Mouse (Mus musculus) spleen, postnatal 36 days (tissue): ENCODE results near the gene Usp11.
A peak's percentile ranks its signal among the peaks of the same experiment; 100 is the strongest.

Experiments used
- DNase-seq, 2 experiments: peaks; one replicate each; pipeline ENCODE4 v3.0.0; 2022; ENCODE audit warnings: low spot score in 2 of 2, mixed read lengths in 1 of 2

Usp11 gene

GRCm38 (mm10) chrX:20703741-20704290 lies at the start of gene Usp11:
Gene Usp11 (plus strand): TSS chrX:20703906.
- peak; percentile 20 to 21 for DNase-seq

DNA sequence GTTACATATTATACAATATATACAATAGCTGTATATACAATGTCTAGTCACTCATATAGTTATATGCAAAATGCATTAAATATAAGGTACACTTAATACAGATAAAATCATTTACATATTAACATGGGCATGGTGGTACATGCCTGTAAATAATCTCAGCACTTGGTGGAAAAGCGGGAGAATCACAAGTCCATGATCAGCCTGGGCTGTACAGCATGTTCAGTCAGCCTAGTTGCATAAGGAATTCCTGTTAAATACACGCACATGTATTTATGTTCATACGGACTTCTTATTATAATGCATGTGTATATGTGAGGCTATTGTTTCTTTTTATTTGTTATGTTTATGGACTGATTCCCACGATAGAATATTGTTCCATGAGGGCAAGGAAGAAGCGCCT lies 46.1 kb upstream of the Usp11 start:
- no peak for DNase-seq

DNA sequence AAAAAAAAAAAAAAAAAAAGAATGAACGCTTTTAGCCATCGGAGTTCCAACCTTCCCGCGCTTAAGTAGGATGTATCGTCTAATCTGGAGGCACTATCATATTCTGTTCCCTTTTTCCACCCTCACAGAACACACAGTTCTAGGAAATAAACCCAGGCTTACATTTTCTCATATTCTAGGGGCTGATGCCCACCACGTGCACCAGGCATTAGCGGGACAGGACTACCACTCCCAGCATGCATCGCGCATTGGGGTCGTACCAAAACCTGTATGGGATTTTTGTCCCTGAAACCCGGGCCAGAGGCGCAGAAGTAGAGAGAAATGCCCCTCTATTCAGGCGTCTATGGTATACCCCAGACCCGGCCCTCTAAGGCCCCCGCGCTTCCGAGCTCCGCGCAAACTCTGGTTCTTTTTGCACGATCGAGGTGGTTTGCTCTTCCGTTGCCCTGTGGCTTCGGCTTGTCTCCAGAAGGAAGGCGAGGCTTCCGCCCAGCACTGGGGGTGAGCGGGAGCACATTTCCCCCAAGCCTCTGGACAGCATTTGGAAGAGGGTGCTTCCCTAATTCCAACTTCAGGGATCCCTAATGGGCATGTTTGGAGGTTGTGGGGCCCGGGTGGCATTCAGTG lies 45.6 kb upstream of the Usp11 start, which contains the start of gene Uba1:
Gene Uba1, plus strand, starts transcription at position 301 of the 627 bp plus-strand sequence.
- DNase-seq: peak; percentile 82 to 83

- peak in 1 of 2 experiments; percentile 6 for DNase-seq
Observed at GRCm38 (mm10) chrX:20658891-20659406, 44.8 kb upstream of the Usp11 start.

- no peak for DNase-seq
Observed at GRCm38 (mm10) chrX:20662317-20662715, 41.4 kb upstream of the Usp11 start.

DNA sequence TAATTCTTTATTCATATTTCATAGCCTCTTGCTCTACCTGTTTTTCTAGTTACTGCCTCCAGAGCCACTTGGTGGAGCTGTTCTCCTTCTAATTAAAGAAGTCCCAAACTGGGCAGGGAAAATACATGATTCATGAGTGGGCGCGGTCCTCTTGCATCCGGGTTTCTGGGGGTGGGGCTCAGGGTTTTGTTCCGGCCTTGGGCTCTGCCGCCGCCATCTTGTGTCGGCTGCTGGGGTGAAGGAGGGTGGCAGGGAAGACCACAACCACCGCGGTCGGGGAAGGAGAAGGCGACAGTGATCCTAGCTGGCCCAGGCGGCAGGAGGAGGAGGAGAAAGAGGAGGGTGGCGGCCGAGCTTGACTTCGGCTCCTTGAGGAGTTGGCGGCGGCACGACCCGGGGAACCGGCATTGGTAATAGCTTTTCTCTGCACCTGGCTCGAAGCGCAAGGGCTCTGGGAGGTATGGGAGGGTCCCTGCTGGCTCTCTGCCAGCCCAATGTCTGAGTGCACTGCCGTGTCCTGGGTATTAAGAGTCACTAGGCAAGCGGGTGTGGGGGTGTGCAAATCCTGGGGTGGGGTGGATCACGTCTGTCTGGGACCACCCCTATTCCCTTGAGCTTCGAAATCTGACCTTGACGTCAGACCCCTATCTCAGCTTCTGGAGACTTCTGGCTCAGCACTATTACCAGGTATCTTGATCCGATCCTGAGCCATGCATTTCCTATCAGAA lies 40.8 kb upstream of the Usp11 start:
- peak; percentile 86 to 89 for DNase-seq

DNA sequence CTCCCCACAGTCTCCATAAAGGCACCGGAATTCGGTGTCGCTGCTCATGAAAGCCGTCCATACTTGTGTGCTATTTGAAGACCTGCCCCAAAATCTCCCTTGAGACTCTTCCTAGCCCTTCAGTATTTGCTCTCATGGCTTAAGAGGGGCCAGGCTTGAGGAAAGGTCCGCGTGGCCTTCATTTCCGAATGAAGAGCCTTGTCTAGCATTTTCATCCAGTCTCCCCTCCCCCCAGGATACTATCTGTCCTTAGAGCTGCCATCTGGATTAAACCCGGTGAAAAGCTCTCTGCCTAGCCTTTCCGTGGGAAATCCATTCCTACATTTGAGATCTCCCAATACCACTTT lies 40.3 kb upstream of the Usp11 start:
- DNase-seq: no peak

DNA sequence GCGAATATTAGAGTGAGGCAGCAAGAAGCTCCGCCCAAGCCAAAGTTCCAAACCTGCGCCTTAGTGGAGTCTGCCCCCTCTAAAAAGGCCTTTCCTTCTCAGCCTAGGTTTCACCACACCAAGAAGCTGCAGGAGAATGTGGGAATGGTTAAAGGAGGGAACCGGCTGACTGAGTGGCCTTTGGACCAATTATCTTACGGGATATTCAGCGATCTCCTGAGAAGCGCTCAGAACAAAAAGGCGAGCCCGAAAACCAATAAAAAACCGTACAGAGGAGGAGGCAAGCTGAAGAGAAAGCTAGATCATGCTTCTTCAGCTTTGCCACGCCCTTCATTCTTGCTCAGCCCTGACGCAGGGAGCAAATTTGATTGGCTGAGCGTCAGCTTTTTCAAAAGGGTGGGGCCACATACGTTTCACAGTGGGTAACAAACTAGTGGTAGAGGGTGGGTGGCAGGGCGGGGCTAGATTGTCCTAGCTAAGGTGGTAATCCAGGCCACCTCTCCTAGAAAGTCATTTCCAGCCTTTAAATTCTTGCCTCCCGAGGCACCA lies 16.1 kb upstream of the Usp11 start, which contains the start of gene Cdk16:
Gene Cdk16, plus strand, starts transcription at position 436 of the 549 bp plus-strand sequence.
- DNase-seq: peak; percentile 89 to 92

GRCm38 (mm10) chrX:20688068-20688547 lies 15.6 kb upstream of the Usp11 start:
- DNase-seq: peak; percentile 78 to 81

DNA sequence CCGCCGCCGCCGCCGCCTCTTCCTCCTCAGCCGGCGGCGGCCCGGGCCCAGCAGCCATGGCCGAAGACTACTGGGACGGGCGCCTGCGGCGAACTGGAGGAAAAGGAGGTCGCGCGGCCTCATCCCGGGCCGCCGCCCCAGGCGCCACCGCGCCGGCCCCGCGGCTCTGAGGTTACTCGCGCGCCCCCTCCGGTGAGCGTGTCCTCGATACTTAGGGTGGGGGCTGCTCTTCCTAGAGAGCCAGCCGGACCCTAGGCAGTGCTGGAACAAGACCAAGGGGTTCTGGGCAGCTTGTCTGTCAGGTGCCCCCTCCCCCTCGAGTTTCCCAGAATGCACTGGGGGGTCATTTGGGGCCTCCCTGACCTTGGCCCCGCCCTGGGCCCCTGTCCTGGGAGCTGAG lies 15.1 kb upstream of the Usp11 start:
- DNase-seq: peak; percentile 24 to 32

- no peak for DNase-seq
Observed at GRCm38 (mm10) chrX:20691566-20691965, 12.1 kb upstream of the Usp11 start.

GRCm38 (mm10) chrX:20692616-20693015 lies 11.1 kb upstream of the Usp11 start:
- no peak for DNase-seq

DNA sequence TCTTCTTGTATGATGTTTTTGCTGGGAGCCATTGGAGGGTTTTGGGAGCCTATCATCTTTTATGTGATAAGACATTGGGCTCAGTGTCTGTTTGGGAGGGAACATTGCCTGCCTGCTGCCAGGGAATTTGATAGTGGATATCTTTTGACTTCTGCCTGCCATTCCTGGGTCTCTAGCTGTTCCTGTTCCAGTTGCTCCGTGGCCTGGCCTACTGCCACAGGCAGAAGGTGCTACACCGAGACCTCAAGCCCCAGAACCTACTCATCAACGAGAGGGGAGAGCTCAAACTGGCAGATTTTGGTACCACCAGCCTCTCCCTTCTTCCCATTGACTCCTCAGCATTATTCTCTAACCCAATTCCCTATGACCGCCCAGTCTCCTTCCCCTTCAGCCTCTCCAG lies 7.9 kb upstream of the Usp11 start:
- DNase-seq: no peak

- peak; percentile 75 for DNase-seq
Observed at GRCm38 (mm10) chrX:20704295-20705082, 783 bp downstream of the Usp11 start.

DNA sequence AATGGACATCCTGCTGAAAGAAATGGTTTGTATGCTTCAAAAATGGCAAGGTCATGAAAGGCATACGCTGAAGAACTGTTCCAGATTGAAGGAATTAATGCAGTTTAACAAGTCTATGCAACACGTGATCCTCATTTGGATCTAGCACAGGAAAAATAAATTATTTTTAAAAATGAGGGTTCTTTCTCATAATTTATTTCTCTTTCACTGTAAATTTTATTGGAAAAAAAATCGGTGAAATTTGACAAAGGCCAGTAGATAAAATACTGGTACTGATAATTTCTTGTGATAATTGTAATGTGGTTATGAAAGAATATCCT lies 1.3 kb downstream of the Usp11 start:
- DNase-seq: no peak

GRCm38 (mm10) chrX:20728681-20729080 lies 25.0 kb downstream of the Usp11 start:
- no peak for DNase-seq

- peak in 1 of 2 experiments; percentile 20 for DNase-seq
Observed at GRCm38 (mm10) chrX:20730048-20730447, 26.3 kb downstream of the Usp11 start.

DNA sequence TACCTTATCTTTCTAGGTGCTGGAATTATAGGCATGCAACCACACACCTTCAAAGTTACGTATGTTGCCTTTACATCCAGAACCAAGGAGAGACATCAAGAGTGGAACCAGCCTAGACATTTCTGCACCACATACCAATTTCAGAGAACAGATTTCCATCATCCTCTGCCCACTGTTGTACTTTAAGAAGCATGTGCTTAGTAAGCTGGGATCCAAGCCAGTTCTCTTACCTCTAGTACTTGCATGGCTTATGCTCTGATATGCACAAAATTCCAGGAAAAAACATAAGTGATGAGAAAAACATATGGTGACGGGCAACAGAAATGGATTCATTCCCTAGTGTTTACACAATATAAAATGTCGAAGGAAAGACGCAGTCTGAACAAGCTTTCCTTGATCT lies 32.8 kb downstream of the Usp11 start:
- no peak for DNase-seq

- DNase-seq: no peak
Observed at GRCm38 (mm10) chrX:20748829-20749228, 45.1 kb downstream of the Usp11 start.

GRCm38 (mm10) chrX:20761201-20761600 lies 57.5 kb downstream of the Usp11 start:
- no peak for DNase-seq
